Mouse (Mus musculus) kidney, adult 2 months (tissue): ENCODE measurements around the gene Stk11. TPM values are rescaled to one million over a fixed set of nuclear protein-coding genes. Genes with fewer than 3 reads are reported as not detected.
"Not testable (repeated sequence)": the region's sequence is repeated elsewhere in the genome, so short reads cannot be mapped to it uniquely, and the experiment has no call there.

Experiments used
- DNase-seq: peaks from one replicate; pipeline ENCODE4 v3.0.0; 2021
- H3K27ac ChIP-seq: fragments of 200-500 bp; 2 replicates; pipeline ENCODE4 v1.5.1; 2012; ENCODE audit warnings: low read depth, low read length, control low read depth, inconsistent platforms; ENCODE audit not compliant: insufficient read depth
- H3K27me3 ChIP-seq: fragments of 200-500 bp; replicated peaks from 2 replicates; pipeline ENCODE4 v1.6.1; 2012; ENCODE audit warnings: mild to moderate bottlenecking, moderate library complexity, low read length, inconsistent platforms; ENCODE audit not compliant: control insufficient read depth, insufficient read depth
- H3K36me3 ChIP-seq: fragments of 200-500 bp; 2 replicates; pipeline ENCODE4 v1.6.1; 2012; ENCODE audit warnings: mild to moderate bottlenecking, moderate library complexity, low read length, inconsistent platforms; ENCODE audit not compliant: control insufficient read depth, insufficient read depth
- H3K4me1 ChIP-seq: fragments of 200-500 bp; 2 replicates; pipeline ENCODE4 v1.6.1; 2011; ENCODE audit warnings: low read length; ENCODE audit not compliant: control insufficient read depth, insufficient read depth
- H3K4me3 ChIP-seq: fragments of 200-500 bp; 2 replicates; pipeline ENCODE4 v1.5.1; 2011; ENCODE audit warnings: mild to moderate bottlenecking, low read depth, low read length, control low read depth; ENCODE audit not compliant: insufficient read depth
- CTCF ChIP-seq: fragments of 200-500 bp; conservative IDR thresholded peaks from 2 replicates; pipeline ENCODE4 v1.5.1; 2011; ENCODE audit warnings: low read depth, mild to moderate bottlenecking, control low read depth, low read length, moderate library complexity, mixed read lengths; ENCODE audit not compliant: insufficient read depth, insufficient read length
- POLR2A ChIP-seq: fragments of 200-500 bp; IDR thresholded peaks from one replicate; pipeline ENCODE4 v1.6.1; 2011; ENCODE audit warnings: low read depth, low read length, control low read depth
- WGBS: fragments of 180-500 bp; shearing (Covaris S2); methylation state at CpG from one replicate; pipeline ENCODE4 v1.1.7; 2018; 5-methylcytosine and 5-hydroxymethylcytosine counted together
- polyA plus RNA-seq: library from polyadenylated mRNA; depleted of rRNA; stranded (reverse); fragments of >200 nt; gene quantifications from 2 replicates; pipeline ENCODE4 v1.2.3, GENCODE M21; 2012

Stk11 gene
- polyA plus RNA-seq, 1 experiment = 114 TPM

GRCm38 (mm10) chr10:80163721-80164120 is 48.1 kb downstream of the Stk11 start:
- no peak overlapping the region for H3K4me3 ChIP-seq
- no peak for TF ChIP-seq POLR2A
- no peak for TF ChIP-seq CTCF
- peak; percentile 41 for DNase-seq
- peak overlapping the region; percentile 15; the same call in 1 of the 2 replicates for H3K27ac ChIP-seq
- H3K4me1 ChIP-seq = peaks cover 30% of the 10 kb centered on the region
- H3K27me3 ChIP-seq = no peaks in the 10 kb centered on the region
- no peaks in the 10 kb centered on the region for H3K36me3 ChIP-seq
- 80% methylated on average over 8 of the region's 8 CpGs for WGBS

GRCm38 (mm10) chr10:80164161-80164997 is 48.8 kb downstream of the Stk11 start:
- DNase-seq = peak; percentile 50
- H3K27me3 ChIP-seq = no peaks in the 10 kb centered on the region
- H3K36me3 ChIP-seq = no peaks in the 10 kb centered on the region
- WGBS = 10% methylated on average over 43 of the region's 44 CpGs
- peak overlapping the region; percentile 54 for H3K27ac ChIP-seq
- TF ChIP-seq POLR2A = no peak
- H3K4me3 ChIP-seq = peak overlapping the region; percentile 36
- H3K4me1 ChIP-seq = peaks cover 24% of the 10 kb centered on the region

GRCm38 (mm10) chr10:80164998-80165344 is 49.4 kb downstream of the Stk11 start:
- Histone ChIP-seq H3K36me3 (no peaks in the 10 kb centered on the region), H3K4me1 (peaks cover 21% of the 10 kb centered on the region), H3K27ac (peak overlapping the region; percentile 54), H3K4me3 (peak overlapping the region; percentile 36), H3K27me3 (no peaks in the 10 kb centered on the region)
- peak; percentile 99 for DNase-seq
- peak; percentile 100; the same call in 1 of the 2 replicates for TF ChIP-seq CTCF
- TF ChIP-seq POLR2A = peak; percentile 82
- under 1% methylated on average over 17 of the region's 17 CpGs for WGBS

- Histone ChIP-seq H3K4me3 (peak within 1 kb of the TSS; percentile 36), H3K27ac (peak within 1 kb of the TSS; percentile 54), H3K27me3 (no peaks in the 10 kb centered on the region), H3K36me3 (peaks cover 3% of the 10 kb centered on the region; the same call in 1 of the 2 replicates), H3K4me1 (peaks cover 16% of the 10 kb centered on the region)
- peak; percentile 68 for DNase-seq
- TF ChIP-seq CTCF (no peak), POLR2A (no peak)
- WGBS = 25% methylated on average over 20 of the region's 20 CpGs
These were observed 50.0 kb downstream of the Stk11 start, which contains the start of gene Cirbp for GRCm38 (mm10) chr10:80165392-80166128. Cirbp (plus strand) TSS chr10:80165985.

- H3K27ac ChIP-seq, DNase-seq, H3K36me3 ChIP-seq, H3K4me3 ChIP-seq, H3K27me3 ChIP-seq: not testable (repeated sequence)
- H3K4me1 ChIP-seq = peaks cover 14% of the 10 kb centered on the region
- WGBS = 83% methylated on average over 4 of the region's 4 CpGs
These were observed 50.5 kb downstream of the Stk11 start for GRCm38 (mm10) chr10:80166136-80166535.

- H3K36me3 ChIP-seq = peaks cover 4% of the 10 kb centered on the region; the same call in 1 of the 2 replicates
- under 1% methylated on average over 55 of the region's 55 CpGs for WGBS
- peak overlapping the region; percentile 94 for H3K27ac ChIP-seq
- H3K4me3 ChIP-seq = peak overlapping the region; percentile 81
- TF ChIP-seq CTCF (no peak), POLR2A (peak; percentile 94)
- DNase-seq = peak; percentile 99
- H3K27me3 ChIP-seq = no peaks in the 10 kb centered on the region
- H3K4me1 ChIP-seq = peaks cover 4% of the 10 kb centered on the region
These were observed 51.9 kb downstream of the Stk11 start for GRCm38 (mm10) chr10:80167460-80168037.
